Mouse (Mus musculus): ENCODE results near the gene Mrpl3.
A peak's percentile ranks its signal among the peaks of the same experiment; 100 is the strongest.
"Not testable (repeated sequence)": the region's sequence is repeated elsewhere in the genome, so short reads cannot be mapped to it uniquely, and the experiment has no call there.

The Mrpl3 gene

DNA sequence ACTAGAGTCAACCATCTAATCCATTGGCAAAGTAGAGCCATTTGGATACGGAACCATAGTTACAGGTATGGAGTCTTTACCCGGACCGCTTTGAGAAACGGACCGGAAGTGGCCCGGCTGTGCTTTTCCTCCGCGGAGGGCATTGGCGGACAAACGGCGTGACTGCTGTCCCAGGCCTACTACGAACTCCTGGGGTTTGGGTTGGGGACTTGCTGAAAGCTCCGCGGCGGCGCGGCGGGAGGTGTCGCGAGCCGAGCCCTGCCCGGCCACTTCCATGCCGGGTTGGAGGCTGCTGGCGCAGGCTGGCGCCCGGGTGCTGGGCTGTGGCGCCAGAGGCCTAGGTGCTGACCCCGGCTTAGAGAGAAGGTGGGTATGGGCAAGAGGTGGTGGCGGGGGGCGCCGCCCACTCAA is at the start of gene Mrpl3:
Gene Mrpl3, plus strand, starts transcription at position 93 of the 411 bp plus-strand sequence.
- DNase-seq (ENCODE audit: low spot score in 2 of 2): peak; percentile 74 to 86

DNA sequence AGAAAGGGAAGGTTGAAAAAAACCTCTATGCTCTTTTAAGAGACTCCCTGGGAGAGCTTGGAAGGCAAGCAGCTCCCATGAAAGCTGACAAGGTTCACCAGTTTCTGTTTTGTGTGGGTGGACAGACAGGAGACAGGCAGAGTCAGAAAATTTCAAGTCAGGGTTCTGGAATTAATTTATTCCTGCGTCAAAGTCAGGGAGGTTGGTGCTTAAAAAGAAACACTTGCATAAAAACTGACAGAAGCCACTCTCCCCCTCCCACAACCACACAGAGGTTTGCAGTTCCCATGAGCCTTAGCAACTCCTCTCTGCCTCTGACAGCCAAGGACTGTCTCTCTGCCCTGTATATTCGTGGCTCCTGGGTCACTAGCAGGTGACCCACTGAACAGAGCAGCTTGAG is 42.3 kb upstream of the Mrpl3 start:
- DNase-seq (ENCODE audit: low spot score in 2 of 2): no peak

DNA sequence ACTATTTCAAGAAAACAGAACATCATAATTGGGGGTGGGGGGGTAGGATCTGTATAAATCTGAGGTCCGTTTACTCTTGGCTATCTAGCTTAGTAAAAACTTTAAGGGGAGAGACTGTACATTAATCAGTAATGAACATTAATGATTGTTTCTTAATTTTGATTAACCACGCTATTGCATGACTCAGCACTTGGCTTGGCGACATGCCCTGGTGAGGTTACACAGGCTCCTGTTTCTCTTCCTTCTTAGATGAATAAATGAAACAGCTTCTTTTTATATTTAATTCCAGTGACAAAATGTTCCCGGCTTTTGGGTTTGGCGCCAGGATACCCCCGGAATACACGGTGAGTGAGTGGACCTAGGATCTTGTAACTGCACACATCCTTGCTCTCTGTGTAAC is 34.9 kb upstream of the Mrpl3 start:
- DNase-seq (ENCODE audit: low spot score in 2 of 2): no peak

DNA sequence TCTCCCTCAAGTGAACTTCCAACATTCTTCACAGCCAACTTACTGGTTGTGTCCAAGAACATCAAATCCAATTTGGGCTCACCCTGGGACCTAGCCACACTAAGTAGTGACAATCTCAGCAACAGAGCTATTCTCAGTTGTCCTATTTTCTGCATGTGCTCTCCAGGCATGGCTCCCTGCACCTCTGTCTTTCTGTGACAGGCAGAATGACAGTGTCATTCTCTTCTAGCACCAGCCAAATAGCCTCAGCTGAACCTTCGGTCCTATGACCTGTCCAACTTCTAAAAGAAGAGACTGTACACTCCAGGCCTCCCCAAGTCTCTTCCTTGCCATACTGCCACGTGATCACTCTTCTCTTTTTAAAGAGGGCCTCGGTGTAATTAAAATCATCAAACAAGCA is 24.7 kb upstream of the Mrpl3 start:
- DNase-seq (ENCODE audit: low spot score in 2 of 2): no peak

DNA sequence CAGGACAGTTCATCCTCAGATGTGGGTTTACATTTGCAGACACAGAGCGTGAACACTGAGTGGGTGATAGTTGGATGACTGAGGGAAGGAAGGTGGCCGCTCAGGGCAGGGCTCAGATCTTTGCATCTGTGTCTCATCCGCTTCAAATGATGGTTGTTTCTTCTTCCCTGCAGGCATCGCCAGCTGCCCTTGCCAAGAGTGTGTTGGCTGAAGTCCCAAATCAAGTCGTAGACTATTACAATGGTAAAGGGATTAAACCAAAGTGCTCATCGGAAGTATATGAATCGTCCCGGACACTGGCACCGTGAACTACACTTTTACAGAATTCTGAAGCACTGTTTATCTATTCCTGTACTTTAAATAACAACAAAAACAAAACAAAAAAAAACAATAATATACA is 20.5 kb upstream of the Mrpl3 start:
- DNase-seq (ENCODE audit: low spot score in 2 of 2): no peak

DNA sequence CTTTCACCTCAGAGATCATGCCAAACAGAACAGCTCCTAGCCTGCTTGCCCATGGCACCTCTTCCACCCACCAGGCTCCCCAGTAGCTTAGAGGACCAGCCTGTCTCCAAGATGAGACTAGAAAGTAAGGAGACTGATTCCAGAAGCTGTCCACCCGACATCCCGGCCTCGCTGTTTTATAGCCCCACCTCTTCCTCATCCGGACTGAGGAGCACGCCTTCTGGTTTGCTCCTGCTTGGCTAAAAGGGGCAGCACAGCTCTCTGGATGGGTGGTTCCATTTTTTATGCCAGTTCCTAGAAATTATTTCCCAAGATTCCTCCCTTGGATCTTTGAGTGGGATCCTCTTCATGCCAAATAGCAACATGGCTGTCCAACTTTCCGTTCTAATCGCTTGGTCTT is 19.4 kb upstream of the Mrpl3 start:
- DNase-seq (ENCODE audit: low spot score in 2 of 2): no peak

DNA sequence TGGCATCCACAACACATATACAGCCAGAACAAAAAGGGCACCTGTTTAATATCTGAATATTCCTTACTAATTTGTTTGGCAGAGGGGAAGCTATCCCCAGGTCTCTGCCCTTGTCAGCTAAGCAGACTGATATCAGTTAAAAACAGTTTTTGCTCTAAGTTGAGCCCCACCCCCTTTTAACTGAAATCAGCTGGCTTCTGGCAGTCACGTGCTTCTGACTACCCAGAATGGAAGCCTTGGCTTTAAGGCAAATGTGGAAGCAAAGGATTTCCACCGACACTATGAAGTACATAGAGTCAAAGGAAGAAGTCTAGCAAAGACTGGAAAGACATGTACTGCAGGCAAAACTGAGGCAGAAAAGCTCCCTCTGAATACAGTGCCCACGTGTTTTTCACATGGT is 15.2 kb upstream of the Mrpl3 start:
- DNase-seq (ENCODE audit: low spot score in 2 of 2): no peak

DNA sequence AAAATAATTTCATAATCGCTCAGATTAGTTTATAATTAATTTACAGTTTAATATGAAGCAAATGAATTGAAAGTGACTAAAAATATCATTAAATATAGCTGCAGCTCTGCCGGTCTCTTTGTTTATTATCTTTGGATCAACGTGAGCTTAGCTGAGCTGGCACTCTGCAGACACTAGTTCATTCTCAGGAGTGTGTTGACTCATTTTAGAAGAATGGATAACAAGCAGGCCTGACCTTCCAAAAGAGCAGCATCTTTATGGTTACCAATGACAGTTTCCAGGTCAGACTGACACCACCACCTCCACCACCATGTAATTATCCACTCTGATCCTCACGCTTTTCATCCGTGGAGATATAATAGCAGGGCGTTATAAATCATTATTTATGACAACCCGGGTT is 7.0 kb upstream of the Mrpl3 start:
- DNase-seq (ENCODE audit: low spot score in 2 of 2): no peak

DNA sequence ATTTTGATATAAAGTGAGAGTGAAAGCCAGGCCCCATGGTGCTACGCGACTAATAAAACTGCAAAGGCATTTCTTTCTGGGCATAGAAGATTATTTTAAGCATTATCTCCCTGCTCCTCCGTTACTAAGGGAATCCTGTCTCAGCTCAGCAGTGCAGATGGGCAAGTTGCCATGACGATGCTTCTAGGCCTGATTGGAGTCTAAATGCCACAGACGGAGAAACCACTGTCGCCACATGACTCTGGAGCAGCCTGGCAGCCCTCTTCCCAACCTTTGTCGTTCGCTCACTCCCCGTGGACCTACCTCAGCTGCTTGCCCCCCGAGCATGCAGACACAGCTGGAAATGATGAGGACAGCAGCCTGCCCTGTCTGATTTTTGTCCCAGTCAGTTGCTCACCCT is 4.7 kb upstream of the Mrpl3 start:
- DNase-seq (ENCODE audit: low spot score in 2 of 2): no peak

DNA sequence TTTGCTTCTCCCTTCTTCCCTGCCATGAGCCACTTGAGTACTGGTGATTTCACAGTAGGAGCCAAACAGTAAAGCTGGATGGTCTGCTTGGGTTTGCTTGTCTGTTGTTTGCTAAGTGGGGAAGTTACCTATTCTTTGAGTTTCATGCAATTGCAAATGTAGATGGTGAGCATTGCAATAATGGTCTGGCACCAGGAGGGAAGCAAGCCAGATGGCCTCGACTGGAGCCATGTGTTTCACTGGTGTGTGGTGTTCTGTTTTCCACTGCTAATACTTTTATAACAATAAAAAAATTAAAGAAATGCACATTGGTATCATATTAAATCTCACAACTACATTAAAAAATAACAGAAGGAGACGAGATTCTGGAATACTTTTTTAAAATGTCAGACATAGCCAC is 3.4 kb upstream of the Mrpl3 start:
- no peak for DNase-seq (ENCODE audit: low spot score in 2 of 2)

DNA sequence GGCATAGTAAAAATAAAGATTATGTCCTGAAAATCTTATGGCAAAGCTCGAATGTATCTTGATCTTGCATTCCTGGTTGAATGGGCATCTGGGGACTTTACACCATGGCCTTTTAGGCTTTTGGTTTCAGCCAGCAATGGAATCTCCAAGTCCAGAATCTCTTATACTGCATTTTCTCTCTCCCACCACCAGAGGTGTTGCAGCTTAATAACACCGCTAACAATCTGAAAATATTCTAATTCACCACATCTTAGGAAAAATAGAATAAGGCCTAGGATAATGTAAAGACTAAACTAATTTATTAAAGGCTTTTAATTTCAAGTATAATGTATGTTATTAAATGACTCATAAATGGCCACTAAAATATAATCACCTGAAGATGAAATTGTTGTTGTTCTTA is 2.8 kb upstream of the Mrpl3 start:
- no peak for DNase-seq (ENCODE audit: low spot score in 2 of 2)

DNA sequence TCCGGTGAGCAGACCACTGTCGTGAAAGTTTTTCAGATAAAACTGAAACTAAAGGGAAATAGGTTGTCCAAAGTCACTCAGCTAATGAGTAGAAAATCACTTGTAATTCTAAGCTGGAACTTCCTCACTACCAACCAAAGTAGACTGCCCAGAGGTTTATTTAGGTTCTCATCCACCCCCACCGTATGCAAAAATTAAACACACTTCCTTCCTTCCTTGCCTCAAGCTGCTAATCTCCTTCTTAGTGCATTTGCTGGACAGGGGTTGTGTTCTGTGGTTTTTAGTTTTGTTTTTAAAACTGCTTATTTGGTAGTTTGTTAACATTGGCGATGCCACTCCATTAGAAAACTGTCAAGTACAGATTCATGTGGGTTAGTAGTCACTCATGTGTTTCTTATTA is 773 bp downstream of the Mrpl3 start:
- no peak for DNase-seq (ENCODE audit: low spot score in 2 of 2)

DNA sequence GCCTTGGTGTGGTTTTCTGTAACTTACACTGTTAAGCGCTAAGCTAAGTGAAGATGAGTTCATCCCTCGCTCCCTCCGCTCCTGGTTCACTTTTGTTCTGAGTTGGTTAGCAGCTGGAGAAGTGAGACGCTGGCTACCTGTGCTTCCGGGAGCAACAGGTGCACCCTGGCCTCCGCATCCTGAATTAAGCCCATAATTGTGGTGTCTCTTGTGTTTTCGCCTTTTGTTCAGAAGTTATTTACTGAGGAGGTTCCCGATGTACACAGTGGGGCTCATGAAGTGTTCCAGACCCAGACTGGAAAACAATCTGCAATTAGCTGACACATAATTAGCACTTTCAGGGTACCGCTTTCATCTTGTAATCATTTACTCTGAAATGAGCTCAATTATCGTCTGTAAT is 16.1 kb downstream of the Mrpl3 start:
- DNase-seq (ENCODE audit: low spot score in 2 of 2): no peak

DNA sequence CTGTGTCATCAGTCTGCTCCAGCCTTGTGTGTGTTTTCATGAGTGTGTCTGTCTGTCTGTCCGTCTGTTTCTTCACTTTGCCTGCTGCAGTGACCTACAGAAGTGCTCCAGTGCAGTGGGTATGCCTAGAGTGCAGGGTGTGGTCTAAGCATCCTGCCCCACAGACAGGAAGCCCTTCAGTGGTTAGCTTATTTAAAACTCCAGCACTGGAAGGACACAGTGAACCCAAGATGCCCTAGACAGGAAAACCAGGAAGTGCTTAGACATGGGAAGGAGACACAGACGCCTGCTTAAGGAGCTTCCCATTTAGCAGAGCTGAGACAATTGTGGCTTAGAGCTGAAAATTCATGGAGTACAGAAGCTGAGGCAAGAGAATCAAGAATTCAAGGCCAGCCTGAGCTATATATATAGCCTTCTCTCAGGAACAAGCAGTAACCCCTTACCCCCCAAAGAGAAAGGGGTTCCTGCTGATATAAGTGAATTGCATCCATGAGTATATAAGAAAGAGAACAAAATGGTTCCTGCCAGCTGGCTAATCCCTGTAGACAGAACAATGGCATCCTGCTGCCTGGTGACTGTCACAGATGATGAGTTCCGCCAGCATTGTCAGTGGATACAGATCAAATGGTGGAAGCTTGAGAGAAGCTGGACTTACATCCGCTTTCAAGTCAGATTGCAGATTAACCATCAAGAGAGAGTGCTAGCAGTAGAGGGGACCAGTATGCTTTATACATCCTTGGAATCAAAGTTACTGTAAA is 20.1 kb downstream of the Mrpl3 start:
- DNase-seq (ENCODE audit: low spot score in 2 of 2): no peak

DNA sequence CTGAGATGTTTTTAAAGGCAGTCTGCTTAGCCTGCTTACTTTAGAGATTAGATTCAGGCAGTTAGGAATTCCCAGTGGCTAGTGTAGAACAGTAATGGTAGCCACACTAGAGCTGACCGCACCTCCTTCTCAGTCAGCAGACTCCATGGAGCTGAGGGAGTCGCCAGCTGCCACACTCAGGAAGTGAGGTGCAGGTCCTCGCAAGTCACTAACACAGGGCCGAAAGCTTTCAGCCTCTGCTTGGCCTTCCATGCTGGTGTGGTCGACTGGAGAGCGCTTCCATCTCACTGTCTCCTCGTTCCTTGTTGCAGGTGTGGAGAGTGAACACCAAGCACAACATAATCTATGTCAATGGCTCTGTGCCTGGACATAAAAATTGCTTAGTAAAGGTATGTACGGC is 21.8 kb downstream of the Mrpl3 start:
- no peak for DNase-seq (ENCODE audit: low spot score in 2 of 2)

DNA sequence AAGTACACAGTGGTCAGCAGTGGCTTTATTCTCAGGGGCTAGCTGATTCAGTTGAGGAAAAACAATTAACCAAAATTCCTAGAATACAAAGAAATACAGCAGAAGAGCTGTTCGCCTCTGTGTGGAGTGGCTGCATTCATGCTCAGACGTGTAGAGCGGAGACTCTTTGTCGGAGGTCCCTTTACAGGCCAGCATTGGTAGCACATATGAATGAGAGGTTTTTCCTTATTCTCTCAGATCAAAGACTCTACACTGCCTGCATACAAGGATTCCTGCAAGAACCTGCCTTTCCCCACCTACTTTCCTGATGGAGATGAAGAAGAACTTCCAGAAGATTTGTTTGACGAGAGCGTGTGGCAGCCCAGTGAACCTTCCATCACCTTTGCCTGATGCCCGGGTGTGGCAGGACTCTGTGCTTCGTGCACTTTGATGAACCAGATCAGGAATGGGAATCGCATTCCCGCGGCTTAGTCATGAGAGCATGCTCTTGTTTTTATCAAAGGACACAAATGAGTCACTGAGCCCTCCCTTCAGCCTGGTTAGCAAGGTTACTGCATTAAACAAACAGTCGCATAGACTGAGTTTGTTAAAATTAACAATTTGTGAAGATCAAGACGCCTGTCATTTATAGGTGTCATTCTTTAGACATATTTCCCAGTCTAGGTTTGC is 23.9 kb downstream of the Mrpl3 start:
- no peak for DNase-seq (ENCODE audit: low spot score in 2 of 2)

DNA sequence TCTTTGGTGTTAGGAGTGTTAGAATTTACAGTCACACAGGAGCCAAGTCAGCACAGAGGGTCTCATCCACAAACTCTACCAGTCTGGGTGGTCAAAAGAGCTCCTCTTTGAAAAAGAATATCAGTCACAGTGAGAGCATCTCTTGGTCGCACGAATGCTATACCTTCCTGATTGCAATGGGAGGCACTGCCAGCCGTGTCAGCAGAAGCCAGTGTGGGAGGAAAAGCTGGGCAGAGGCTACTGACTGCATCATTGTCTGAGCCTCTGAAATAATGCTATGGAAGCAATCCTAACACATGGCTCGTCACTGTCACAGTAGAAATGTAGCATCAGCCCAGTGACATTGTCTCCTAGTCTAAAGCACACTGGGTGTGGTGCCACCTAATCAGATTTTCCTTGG is 25.4 kb downstream of the Mrpl3 start:
- no peak for DNase-seq (ENCODE audit: low spot score in 2 of 2)

DNA sequence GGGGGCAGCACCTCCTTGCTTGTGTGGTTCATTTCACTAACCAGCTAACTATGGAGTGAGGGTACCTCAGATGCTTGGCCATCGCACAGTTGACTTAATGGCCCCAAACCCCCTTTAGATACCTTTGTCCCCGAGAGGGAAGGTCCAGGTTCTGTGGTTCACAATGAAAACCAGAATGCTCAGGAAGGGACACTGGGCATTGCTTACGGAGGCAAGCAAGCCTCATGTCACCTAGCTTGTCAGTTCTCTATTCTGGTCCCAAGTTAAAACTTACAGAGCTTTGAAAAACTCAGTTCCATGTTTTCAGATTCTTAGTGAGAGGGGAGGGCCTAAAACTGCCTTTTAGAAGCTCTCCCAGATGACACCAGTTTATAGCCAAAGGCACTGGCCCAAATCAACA is 27.2 kb downstream of the Mrpl3 start:
- DNase-seq (ENCODE audit: low spot score in 2 of 2): no peak

DNA sequence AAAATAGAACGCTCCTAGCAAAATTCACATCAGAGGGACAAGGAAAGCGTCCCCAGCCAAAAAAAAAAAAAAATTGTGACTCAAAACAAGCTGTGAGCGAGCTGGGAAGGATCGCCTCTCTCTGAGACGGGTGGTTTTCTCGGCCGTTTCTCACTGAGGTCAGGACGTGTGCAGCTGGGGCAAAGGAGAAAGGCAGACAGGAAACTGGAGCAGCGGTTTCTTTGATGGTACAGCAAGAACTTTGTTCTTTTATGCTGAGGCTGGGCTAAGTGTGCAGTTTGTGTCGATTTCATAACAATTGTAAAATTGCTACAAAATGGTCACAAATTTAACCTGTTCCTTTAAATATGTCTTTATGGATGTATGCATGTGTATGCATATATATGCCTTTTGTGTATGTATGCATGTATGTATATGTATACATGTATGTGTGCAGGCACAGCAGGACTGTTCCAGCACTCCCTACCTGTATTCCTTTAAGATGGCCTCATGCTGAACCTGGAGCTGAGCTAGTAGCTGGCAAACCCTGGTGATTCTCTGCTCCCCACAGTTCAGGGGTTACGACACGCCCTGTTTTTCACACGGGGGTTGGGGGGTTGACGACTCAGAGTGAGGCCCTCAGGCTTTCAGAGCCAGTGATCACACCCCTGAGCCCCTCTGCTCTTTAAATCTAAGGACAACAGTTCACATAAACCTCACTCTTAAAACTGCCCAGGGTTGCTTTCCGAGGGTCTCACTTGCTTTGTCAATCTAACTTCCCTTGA is 48.0 kb downstream of the Mrpl3 start:
- DNase-seq (ENCODE audit: low spot score in 2 of 2): no peak

DNA sequence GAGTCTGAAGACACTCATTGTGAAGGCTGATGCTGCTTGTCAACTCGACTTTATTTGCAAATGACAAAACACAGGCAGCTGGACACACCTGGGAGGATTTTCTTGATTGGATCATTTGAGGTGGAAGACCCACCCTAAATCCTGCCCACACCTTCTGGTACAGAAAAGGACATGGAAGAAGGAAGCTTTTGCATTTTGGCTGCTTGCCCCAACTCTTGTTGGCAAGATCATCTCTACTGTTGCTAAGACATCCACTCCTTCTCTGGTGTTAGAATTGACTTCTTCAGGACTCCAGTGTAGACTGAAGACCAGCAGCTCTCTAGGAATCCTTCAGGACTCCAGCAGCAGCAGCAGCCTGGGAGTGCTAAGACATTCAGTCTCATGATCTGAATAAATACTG is 48.9 kb downstream of the Mrpl3 start:
- no peak for DNase-seq (ENCODE audit: low spot score in 2 of 2)

DNA sequence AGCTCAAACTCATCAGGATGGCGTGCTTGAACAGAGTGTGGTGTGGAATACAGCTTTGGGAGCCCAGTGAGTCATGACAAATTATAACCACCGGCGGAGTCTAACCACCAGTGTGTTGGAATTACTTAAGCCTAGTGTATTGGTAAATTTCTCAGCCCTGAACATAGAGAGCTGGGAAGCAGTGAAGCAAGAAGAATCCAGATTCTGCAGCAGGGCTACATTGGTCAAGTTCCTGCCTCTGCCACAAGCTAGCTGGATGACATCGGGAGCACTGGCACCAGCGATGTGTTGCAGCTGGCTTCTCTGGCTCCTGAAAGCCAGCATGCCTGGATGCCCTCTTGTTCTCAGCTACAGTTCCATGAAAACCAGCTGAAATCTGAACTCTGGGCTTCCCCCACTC is 50.9 kb downstream of the Mrpl3 start:
- DNase-seq (ENCODE audit: low spot score in 2 of 2): no peak

DNA sequence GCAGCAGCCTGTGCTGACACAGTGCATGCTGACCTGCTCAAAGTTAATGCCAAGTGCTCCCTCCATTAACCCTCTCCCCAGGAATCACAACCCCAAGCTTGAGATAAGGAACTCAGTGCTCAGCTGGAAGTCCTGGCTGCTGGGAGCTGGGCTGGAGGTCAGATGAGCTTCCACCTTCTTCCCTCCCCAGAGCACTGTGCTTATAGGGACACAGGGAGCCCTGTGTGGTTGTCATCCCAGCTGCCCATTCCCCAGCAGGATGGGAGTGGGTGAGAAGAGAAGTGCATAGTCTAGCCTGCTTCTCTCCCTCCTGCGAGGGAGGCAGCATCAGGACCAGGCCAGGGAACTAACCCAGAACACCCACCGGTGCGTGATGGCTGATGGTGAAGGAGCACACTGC is 72.2 kb downstream of the Mrpl3 start:
- DNase-seq (ENCODE audit: low spot score in 2 of 2): not testable (repeated sequence)

Data from urinary bladder, postnatal 4 days (tissue).